Mouse (Mus musculus) testis, adult 2 months (tissue): Measurements from ENCODE around the gene Samd13. TPM values are rescaled to one million over a fixed set of nuclear protein-coding genes. Genes with fewer than 3 reads are reported as not detected.
A peak's percentile ranks its signal among the peaks of the same experiment; 100 is the strongest.

Source experiments
- H3K27ac ChIP-seq: fragments of 200-500 bp; 2 replicates; pipeline ENCODE4 v1.5.1; 2012; ENCODE audit warnings: low read depth, low read length; ENCODE audit not compliant: control insufficient read depth, insufficient read depth
- H3K27me3 ChIP-seq: fragments of 200-500 bp; 2 replicates; pipeline ENCODE4 v1.6.1; 2012; ENCODE audit warnings: mild to moderate bottlenecking, low read length, moderate library complexity; ENCODE audit not compliant: control insufficient read depth, insufficient read depth
- H3K36me3 ChIP-seq: fragments of 200-500 bp; 2 replicates; pipeline ENCODE4 v1.6.1; 2012; ENCODE audit warnings: mild to moderate bottlenecking, low read length; ENCODE audit not compliant: control insufficient read depth, insufficient read depth
- H3K4me1 ChIP-seq: fragments of 200-500 bp; 2 replicates; pipeline ENCODE4 v1.6.1; 2012; ENCODE audit warnings: low read length; ENCODE audit not compliant: control insufficient read depth, insufficient read depth
- H3K4me3 ChIP-seq: fragments of 200-500 bp; 2 replicates; pipeline ENCODE4 v1.5.1; 2012; ENCODE audit warnings: low read depth, mild to moderate bottlenecking, low read length, moderate library complexity, mixed read lengths; ENCODE audit not compliant: control insufficient read depth
- CTCF ChIP-seq: fragments of 200-500 bp; IDR thresholded peaks from 2 replicates; pipeline ENCODE4 v1.5.1; 2012; ENCODE audit warnings: low read depth, mild to moderate bottlenecking, inconsistent platforms, low read length, moderate library complexity; ENCODE audit not compliant: control insufficient read depth, insufficient read depth, insufficient replicate concordance
- POLR2A ChIP-seq: fragments of 200-500 bp; IDR thresholded peaks from 2 replicates; pipeline ENCODE4 v1.6.1; 2012; ENCODE audit warnings: low read depth, mild to moderate bottlenecking, inconsistent platforms, low read length, moderate library complexity; ENCODE audit not compliant: control insufficient read depth
- polyA plus RNA-seq: library from polyadenylated mRNA; depleted of rRNA; stranded (reverse); fragments of >200 nt; gene quantifications from 2 replicates; pipeline ENCODE4 v1.2.3, GENCODE M21; 2012

Gene Samd13
- polyA plus RNA-seq, 1 experiment, result not detected

GRCm38 (mm10) chr3:146653692-146654091 is 31.7 kb downstream of the Samd13 start:
- H3K4me3 ChIP-seq, result no peak overlapping the region
- H3K27me3 ChIP-seq, result no peaks in the 10 kb centered on the region
- H3K36me3 ChIP-seq, result no peaks in the 10 kb centered on the region
- H3K27ac ChIP-seq, result no peak overlapping the region
- TF ChIP-seq POLR2A (no peak), CTCF (no peak)
- peaks cover 2% of the 10 kb centered on the region; the same call in 1 of the 2 replicates for H3K4me1 ChIP-seq

- Histone ChIP-seq H3K27ac (no peak overlapping the region), H3K27me3 (no peaks in the 10 kb centered on the region), H3K36me3 (no peaks in the 10 kb centered on the region), H3K4me3 (peak overlapping the region; percentile 52), H3K4me1 (peaks cover 2% of the 10 kb centered on the region; the same call in 1 of the 2 replicates)
- no peak for TF ChIP-seq POLR2A
- no peak for TF ChIP-seq CTCF
These were observed 33.0 kb downstream of the Samd13 start for GRCm38 (mm10) chr3:146652431-146652830.

GRCm38 (mm10) chr3:146651217-146651616 is 34.2 kb downstream of the Samd13 start, which contains the start of gene 4930503B20Rik:
TSS of gene 4930503B20Rik (minus strand) at chr3:146651317.
- H3K4me3 ChIP-seq, result peak within 1 kb of the TSS; percentile 89
- no peaks in the 10 kb centered on the region for H3K36me3 ChIP-seq
- H3K4me1 ChIP-seq, result peaks cover 2% of the 10 kb centered on the region; the same call in 1 of the 2 replicates
- TF ChIP-seq POLR2A, result peak; percentile 28; the same call in 1 of the 2 replicates
- TF ChIP-seq CTCF, result no peak
- no peaks in the 10 kb centered on the region for H3K27me3 ChIP-seq
- H3K27ac ChIP-seq, result peak within 1 kb of the TSS; percentile 55

- TF ChIP-seq POLR2A (no peak), CTCF (no peak)
- H3K4me3 ChIP-seq, result peak overlapping the region; percentile 89
- peaks cover 2% of the 10 kb centered on the region; the same call in 1 of the 2 replicates for H3K4me1 ChIP-seq
- no peaks in the 10 kb centered on the region for H3K36me3 ChIP-seq
- peak overlapping the region; percentile 55 for H3K27ac ChIP-seq
- H3K27me3 ChIP-seq, result no peaks in the 10 kb centered on the region
These were observed 34.7 kb downstream of the Samd13 start for GRCm38 (mm10) chr3:146650716-146651115.

- peak overlapping the region; percentile 89 for H3K4me3 ChIP-seq
- H3K36me3 ChIP-seq, result no peaks in the 10 kb centered on the region
- TF ChIP-seq CTCF (no peak), POLR2A (no peak)
- peaks cover 2% of the 10 kb centered on the region; the same call in 1 of the 2 replicates for H3K4me1 ChIP-seq
- peak overlapping the region; percentile 36; the same call in 1 of the 2 replicates for H3K27ac ChIP-seq
- no peaks in the 10 kb centered on the region for H3K27me3 ChIP-seq
These were observed 36.0 kb downstream of the Samd13 start for GRCm38 (mm10) chr3:146649311-146649894.

GRCm38 (mm10) chr3:146641818-146642427 is 43.5 kb downstream of the Samd13 start:
- H3K27ac ChIP-seq, result no peak overlapping the region
- H3K4me3 ChIP-seq, result no peak overlapping the region
- no peaks in the 10 kb centered on the region for H3K27me3 ChIP-seq
- TF ChIP-seq CTCF (no peak), POLR2A (no peak)
- H3K36me3 ChIP-seq, result no peaks in the 10 kb centered on the region
- no peaks in the 10 kb centered on the region for H3K4me1 ChIP-seq

- H3K4me3 ChIP-seq, result no peak overlapping the region
- H3K36me3 ChIP-seq, result no peaks in the 10 kb centered on the region
- no peaks in the 10 kb centered on the region for H3K4me1 ChIP-seq
- no peak overlapping the region for H3K27ac ChIP-seq
- H3K27me3 ChIP-seq, result no peaks in the 10 kb centered on the region
- TF ChIP-seq POLR2A, result no peak
- no peak for TF ChIP-seq CTCF
These were observed 52.9 kb downstream of the Samd13 start for GRCm38 (mm10) chr3:146632506-146632905.
